Mouse (Mus musculus) retina, postnatal 1 day (tissue): ENCODE results near the gene Adcy7.

ENCODE experiments used
- DNase-seq: peaks from one replicate; pipeline ENCODE4 v3.0.0-alpha.2; 2012

Gene Adcy7

GRCm38 (mm10) chr8:88339221-88339620 is 67.0 kb downstream of the Adcy7 start:
- DNase-seq = no peak

- no peak for DNase-seq
Observed at GRCm38 (mm10) chr8:88339887-88340695, 67.9 kb downstream of the Adcy7 start.

- DNase-seq = no peak
Observed at GRCm38 (mm10) chr8:88342026-88342425, 69.8 kb downstream of the Adcy7 start.

GRCm38 (mm10) chr8:88349046-88349445 is 76.8 kb downstream of the Adcy7 start:
- no peak for DNase-seq

GRCm38 (mm10) chr8:88357226-88357933 is 85.2 kb downstream of the Adcy7 start:
- peak; percentile 62 for DNase-seq

- DNase-seq = no peak
Observed at GRCm38 (mm10) chr8:88357946-88358345, 85.7 kb downstream of the Adcy7 start.

- peak; percentile 39 for DNase-seq
Observed at GRCm38 (mm10) chr8:88359959-88360358, 87.8 kb downstream of the Adcy7 start.

GRCm38 (mm10) chr8:88361044-88361707 is 89.0 kb downstream of the Adcy7 start:
- peak; percentile 21 for DNase-seq

GRCm38 (mm10) chr8:88361708-88362428 is 89.7 kb downstream of the Adcy7 start, which contains the start of gene Brd7:
Gene Brd7, minus strand, starts transcription at chr8:88362194.
- DNase-seq = peak; percentile 91

- no peak for DNase-seq
Observed at GRCm38 (mm10) chr8:88362446-88363150, 90.4 kb downstream of the Adcy7 start.

- DNase-seq = peak; percentile 67
Observed at GRCm38 (mm10) chr8:88369221-88369620, 97.0 kb downstream of the Adcy7 start.

- DNase-seq = no peak
Observed at GRCm38 (mm10) chr8:88369805-88370204, 97.6 kb downstream of the Adcy7 start.

- peak; percentile 71 for DNase-seq
Observed at GRCm38 (mm10) chr8:88371522-88371921, 99.3 kb downstream of the Adcy7 start.

- peak; percentile 93 for DNase-seq
Observed at GRCm38 (mm10) chr8:88376836-88377582, 104.8 kb downstream of the Adcy7 start.
